In genomic region chr16:46022189-46022928, GRCm38 (mm10) we compare ENCODE assay signal across 8 mouse cellular contexts. TPM values are rescaled to one million over a fixed set of nuclear protein-coding genes. Genes with fewer than 3 reads are reported as not detected.
DNase-seq lines count a peak whose midpoint lies in the region; ATAC-seq lines count a peak whose summit lies in the region.

No protein-coding gene starts in this region.

- H3K4me3 ChIP-seq in forebrain, embryonic 15.5 days = no peak overlapping the region
- H3K4me3 ChIP-seq in hindbrain, embryonic 12.5 days = no peak overlapping the region

- 39% methylated on average over 5 of the region's 5 CpGs for whole genome bisulfite sequencing in forebrain, embryonic 15.5 days
- WGBS in hindbrain, embryonic 12.5 days = 53% methylated on average over 5 of the region's 5 CpGs

- H3K27ac ChIP-seq in forebrain, embryonic 15.5 days (replicated peaks) = no peak overlapping the region
- no peak overlapping the region for H3K27ac ChIP-seq in hindbrain, embryonic 12.5 days

- H3K27me3 ChIP-seq in forebrain, embryonic 15.5 days = no peaks in the 10 kb centered on the region
- no peaks in the 10 kb centered on the region for H3K27me3 ChIP-seq in hindbrain, embryonic 12.5 days

- no peaks in the 10 kb centered on the region for H3K36me3 ChIP-seq in forebrain, embryonic 15.5 days
- H3K36me3 ChIP-seq in hindbrain, embryonic 12.5 days = no peaks in the 10 kb centered on the region

- H3K4me1 ChIP-seq in forebrain, embryonic 15.5 days = no peaks in the 10 kb centered on the region
- no peaks in the 10 kb centered on the region for H3K4me1 ChIP-seq in hindbrain, embryonic 12.5 days

- peak; percentile 37 to 75 for DNase-seq in adrenal gland, adult (ENCODE audit: inconsistent age in 2 of 2, low spot score in 1 of 2)
- no peak for DNase-seq in adrenal gland, postnatal 4 days (ENCODE audit: low spot score in 2 of 2)
- peak; percentile 39 for DNase-seq in cerebellum, adult 11-12 months
- peak; percentile 46 to 71 for DNase-seq in layer of hippocampus, postnatal 14 days (ENCODE audit: low spot score in 2 of 2)
- peak; percentile 64 to 78 for DNase-seq in right cerebral cortex, adult 2 months (ENCODE audit: low spot score in 2 of 2)

- H3K9ac ChIP-seq in forebrain, embryonic 15.5 days (replicated peaks) = no peak overlapping the region
- H3K9ac ChIP-seq in hindbrain, embryonic 12.5 days = no peak overlapping the region

- no peak overlapping the region for H3K4me2 ChIP-seq in forebrain, embryonic 15.5 days (replicated peaks)
- no peak overlapping the region for H3K4me2 ChIP-seq in hindbrain, embryonic 12.5 days (replicated peaks)

- H3K9me3 ChIP-seq in forebrain, embryonic 15.5 days = no peaks in the 10 kb centered on the region
- no peaks in the 10 kb centered on the region for H3K9me3 ChIP-seq in hindbrain, embryonic 12.5 days (replicated peaks)

- peak; percentile 90 for ATAC-seq in forebrain, embryonic 15.5 days (replicated peaks)
- peak; percentile 74 for ATAC-seq in hindbrain, embryonic 12.5 days (ENCODE audit: low FRiP score)
- ATAC-seq in megakaryocyte, adult 5-6 weeks (ENCODE audit: poor library complexity, severe bottlenecking) = peak; percentile 86

RNA-seq across cellular contexts. Expression of gene Plcxd2, which starts 12.3 kb away (rescaled TPM):
- 1 to 10 TPM; 1.2 to 2.2 TPM for total RNA-seq in adrenal gland, postnatal 4 days (2021)
- polyA plus RNA-seq in forebrain, embryonic 15.5 days (2015; fragmentation: Nextera tagmentation; extraction: Ambion mirVana) = 14.1 and 14.4 TPM in 2 replicates
- 6.6 and 6.7 TPM in 2 replicates for polyA plus RNA-seq in hindbrain, embryonic 12.5 days (2016; fragmentation: Nextera tagmentation; extraction: Ambion mirVana)
- total RNA-seq in layer of hippocampus, postnatal 14 days (2021) = 10 to 100 TPM; 24.3 to 25.9 TPM
- 1.7 and 1.9 TPM in 2 replicates for total RNA-seq in megakaryocyte, adult 5-6 weeks (2015)
- total RNA-seq in megakaryocyte, adult 5-6 weeks (2017) = 1.5 and 2.2 TPM in 2 replicates

Comparison
In these comparisons a context has a peak if more than half of its experiments do, and no peak if none do; other contexts are left out.
1. DNase-seq: peak in adrenal gland, adult (2 of 2), cerebellum, adult 11-12 months (single experiment), layer of hippocampus, postnatal 14 days (2 of 2) and right cerebral cortex, adult 2 months (2 of 2); none in adrenal gland, postnatal 4 days (0 of 2).
2. RNA of gene Plcxd2, which starts 12.3 kb away (total RNA-seq): 24.3 to 25.9 TPM in layer of hippocampus, postnatal 14 days; 1.2 to 2.2 TPM in adrenal gland, postnatal 4 days and 1.5 to 2.2 TPM in megakaryocyte, adult 5-6 weeks; every median in the first group is over 4 times any median in the second.
3. Peak in every context shown above with its lines, with median percentiles within 50 percentile points of each other: ATAC-seq.